9 mouse cellular contexts compared by ENCODE assay signal in genomic region chr7:16809739-16810138, GRCm38 (mm10). TPM values are rescaled to one million over a fixed set of nuclear protein-coding genes. Genes with fewer than 3 reads are reported as not detected.
DNase-seq lines count a peak whose midpoint lies in the region; ATAC-seq lines count a peak whose summit lies in the region.
"Had no signal": no experiment of that assay in that cellular context is flagged by ENCODE, and none has a peak within 500 bp of the region (broad histone marks: within the 10 kb centered on the region; RNA-seq: fewer than 3 reads in every experiment).

No protein-coding gene starts in this region.

- H3K27me3 ChIP-seq in forebrain, embryonic 10.5 days (ENCODE audit: poor library complexity, severe bottlenecking), result peaks cover 47% of the 10 kb centered on the region
- no peaks in the 10 kb centered on the region for H3K27me3 ChIP-seq in hindbrain, embryonic 15.5 days
- peaks cover 29% of the 10 kb centered on the region for H3K27me3 ChIP-seq in midbrain, embryonic 11.5 days (ENCODE audit: control insufficient read depth, insufficient read depth, low read length)

- 37% methylated on average over 10 of the region's 10 CpGs for WGBS in forebrain, embryonic 10.5 days
- WGBS in hindbrain, embryonic 15.5 days, result 20% methylated on average over 10 of the region's 10 CpGs
- WGBS in midbrain, embryonic 11.5 days, result 34% methylated on average over 10 of the region's 10 CpGs

- H3K4me2 ChIP-seq in hindbrain, embryonic 15.5 days, result peak overlapping the region; percentile 83
- no peak overlapping the region for H3K4me2 ChIP-seq in midbrain, embryonic 11.5 days

- no peaks in the 10 kb centered on the region for H3K9me3 ChIP-seq in forebrain, embryonic 10.5 days
- no peaks in the 10 kb centered on the region for H3K9me3 ChIP-seq in hindbrain, embryonic 15.5 days
- no peaks in the 10 kb centered on the region for H3K9me3 ChIP-seq in midbrain, embryonic 11.5 days (ENCODE audit: control insufficient read depth, low read length)
- H3K9me3 ChIP-seq: limb, embryonic 12.5 days had no signal

- intact Hi-C loops in left cerebral cortex, postnatal 25 days (cut with DNase I), result loop anchor here (5.0 kb wide), 1 partner anchor 182 kb away; no protein-coding TSS in a partner anchor

- no peak overlapping the region for H3K27ac ChIP-seq in forebrain, embryonic 10.5 days
- peak overlapping the region; percentile 95 for H3K27ac ChIP-seq in hindbrain, embryonic 15.5 days (replicated peaks)
- no peak overlapping the region for H3K27ac ChIP-seq in midbrain, embryonic 11.5 days (ENCODE audit: low read depth, low read length)
- H3K27ac ChIP-seq: limb, embryonic 12.5 days had no signal

- ATAC-seq in hindbrain, embryonic 15.5 days (ENCODE audit: low FRiP score, low read depth), result no peak
- peak; percentile 34; the same call in 1 of the 2 replicates for ATAC-seq in midbrain, embryonic 11.5 days (ENCODE audit: low FRiP score)

- H3K4me3 ChIP-seq in forebrain, embryonic 10.5 days, result no peak overlapping the region
- H3K4me3 ChIP-seq in hindbrain, embryonic 15.5 days, result no peak overlapping the region
- no peak overlapping the region for H3K4me3 ChIP-seq in midbrain, embryonic 11.5 days (ENCODE audit: low read depth, low read length)

- peaks cover 22% of the 10 kb centered on the region for H3K4me1 ChIP-seq in forebrain, embryonic 10.5 days
- H3K4me1 ChIP-seq in hindbrain, embryonic 15.5 days (replicated peaks), result peaks cover 52% of the 10 kb centered on the region
- peaks cover 13% of the 10 kb centered on the region for H3K4me1 ChIP-seq in midbrain, embryonic 11.5 days (ENCODE audit: control insufficient read depth, insufficient read depth, low read length)

- DNase-seq in adrenal gland, adult (ENCODE audit: inconsistent age in 2 of 2, low spot score in 1 of 2), result peak; percentile 60 to 90
- DNase-seq in adrenal gland, adult 8-10 months, result no peak
- DNase-seq in c-Kit-positive CD71-negative TER-119-negative erythroid progenitor cells, embryonic 14.5 days (ENCODE audit: low read depth), result peak; percentile 69
- peak; percentile 67 for DNase-seq in forebrain, embryonic 10.5 days (ENCODE audit: extremely low spot score, low spot score)
- DNase-seq in left cerebral cortex, postnatal 25 days (ENCODE audit: low spot score in 2 of 2), result peak; percentile 80 to 82
- peak; percentile 97 for DNase-seq in midbrain, embryonic 11.5 days (ENCODE audit: low spot score, missing footprints)
- peak; percentile 26 to 53 for DNase-seq in spleen, adult 18-20 months

- H3K9ac ChIP-seq in hindbrain, embryonic 15.5 days, result no peak overlapping the region
- no peak overlapping the region for H3K9ac ChIP-seq in midbrain, embryonic 11.5 days (ENCODE audit: low read length)
- H3K9ac ChIP-seq: limb, embryonic 12.5 days had no signal

- peaks cover 73% of the 10 kb centered on the region for H3K36me3 ChIP-seq in forebrain, embryonic 10.5 days (replicated peaks)
- H3K36me3 ChIP-seq in hindbrain, embryonic 15.5 days, result no peaks in the 10 kb centered on the region; the same call in 1 of the 2 replicates
- H3K36me3 ChIP-seq in midbrain, embryonic 11.5 days (ENCODE audit: control insufficient read depth, insufficient read depth, low read length), result peaks cover 3% of the 10 kb centered on the region; the same call in 1 of the 2 replicates

RNA-seq across cellular contexts. Expression of gene Strn4, which starts 6.0 kb away (rescaled TPM):
- 100 to 1,000 TPM in 1 of 4 experiments, 10 to 100 TPM in 3; 62.2 to 100 (median 74.6) TPM for total RNA-seq in adrenal gland, adult 8-10 months (2022)
- 120 and 122 TPM in 2 replicates for polyA plus RNA-seq in forebrain, embryonic 10.5 days (2016; fragmentation: Nextera tagmentation; extraction: Ambion mirVana)
- 171 and 184 TPM in 2 replicates for polyA plus RNA-seq in hindbrain, embryonic 15.5 days (2015; fragmentation: Nextera tagmentation; extraction: Ambion mirVana)
- 100 to 1,000 TPM; 314 to 335 TPM for total RNA-seq in left cerebral cortex, postnatal 25 days (2021)
- 111 and 115 TPM in 2 replicates for polyA plus RNA-seq in midbrain, embryonic 11.5 days (2014; fragmentation: Nextera tagmentation; extraction: Ambion mirVana)

RNA-seq across cellular contexts. Expression of gene Fkrp, which starts 6.8 kb away (rescaled TPM):
- 10 to 100 TPM; 22.0 to 26.2 (median 24.9) TPM for total RNA-seq in adrenal gland, adult 8-10 months (2022)
- 26.3 and 27.2 TPM in 2 replicates for polyA plus RNA-seq in forebrain, embryonic 10.5 days (2016; fragmentation: Nextera tagmentation; extraction: Ambion mirVana)
- 46.5 and 50.9 TPM in 2 replicates for polyA plus RNA-seq in hindbrain, embryonic 15.5 days (2015; fragmentation: Nextera tagmentation; extraction: Ambion mirVana)
- 10 to 100 TPM; 47.7 to 50.8 TPM for total RNA-seq in left cerebral cortex, postnatal 25 days (2021)
- polyA plus RNA-seq in midbrain, embryonic 11.5 days (2014; fragmentation: Nextera tagmentation; extraction: Ambion mirVana), result 24.3 and 25.9 TPM in 2 replicates

RNA-seq across cellular contexts. Expression of gene Slc1a5, which starts 28.6 kb away (rescaled TPM):
- total RNA-seq in adrenal gland, adult 8-10 months (2022), result 100 to 1,000 TPM in 1 of 4 experiments, 10 to 100 TPM in 3; 77.8 to 202 (median 91.2) TPM
- polyA plus RNA-seq in forebrain, embryonic 10.5 days (2016; fragmentation: Nextera tagmentation; extraction: Ambion mirVana), result 44.3 and 46.2 TPM in 2 replicates
- polyA plus RNA-seq in hindbrain, embryonic 15.5 days (2015; fragmentation: Nextera tagmentation; extraction: Ambion mirVana), result 11.6 and 13.7 TPM in 2 replicates
- total RNA-seq in left cerebral cortex, postnatal 25 days (2021), result 1 to 10 TPM; 3.9 to 4.9 TPM
- 20.7 and 23.2 TPM in 2 replicates for polyA plus RNA-seq in midbrain, embryonic 11.5 days (2014; fragmentation: Nextera tagmentation; extraction: Ambion mirVana)

RNA-seq across cellular contexts. Expression of gene Prkd2, which starts 33.0 kb away (rescaled TPM):
- total RNA-seq in adrenal gland, adult 8-10 months (2022), result 10 to 100 TPM; 17.0 to 27.1 (median 20.9) TPM
- polyA plus RNA-seq in forebrain, embryonic 10.5 days (2016; fragmentation: Nextera tagmentation; extraction: Ambion mirVana), result 9.6 and 10.7 TPM in 2 replicates
- 6.2 and 6.7 TPM in 2 replicates for polyA plus RNA-seq in hindbrain, embryonic 15.5 days (2015; fragmentation: Nextera tagmentation; extraction: Ambion mirVana)
- total RNA-seq in left cerebral cortex, postnatal 25 days (2021), result 1 to 10 TPM; 3.8 to 7.3 TPM
- 9.2 and 10.3 TPM in 2 replicates for polyA plus RNA-seq in midbrain, embryonic 11.5 days (2014; fragmentation: Nextera tagmentation; extraction: Ambion mirVana)
